Mouse (Mus musculus) retina, postnatal 7 days (tissue): ENCODE results near the gene Tomm40l.

ENCODE experiments used
- DNase-seq: peaks from one replicate; pipeline ENCODE4 v3.0.0-alpha.2; 2012; ENCODE audit warnings: low read depth, low spot score

Tomm40l gene

DNA sequence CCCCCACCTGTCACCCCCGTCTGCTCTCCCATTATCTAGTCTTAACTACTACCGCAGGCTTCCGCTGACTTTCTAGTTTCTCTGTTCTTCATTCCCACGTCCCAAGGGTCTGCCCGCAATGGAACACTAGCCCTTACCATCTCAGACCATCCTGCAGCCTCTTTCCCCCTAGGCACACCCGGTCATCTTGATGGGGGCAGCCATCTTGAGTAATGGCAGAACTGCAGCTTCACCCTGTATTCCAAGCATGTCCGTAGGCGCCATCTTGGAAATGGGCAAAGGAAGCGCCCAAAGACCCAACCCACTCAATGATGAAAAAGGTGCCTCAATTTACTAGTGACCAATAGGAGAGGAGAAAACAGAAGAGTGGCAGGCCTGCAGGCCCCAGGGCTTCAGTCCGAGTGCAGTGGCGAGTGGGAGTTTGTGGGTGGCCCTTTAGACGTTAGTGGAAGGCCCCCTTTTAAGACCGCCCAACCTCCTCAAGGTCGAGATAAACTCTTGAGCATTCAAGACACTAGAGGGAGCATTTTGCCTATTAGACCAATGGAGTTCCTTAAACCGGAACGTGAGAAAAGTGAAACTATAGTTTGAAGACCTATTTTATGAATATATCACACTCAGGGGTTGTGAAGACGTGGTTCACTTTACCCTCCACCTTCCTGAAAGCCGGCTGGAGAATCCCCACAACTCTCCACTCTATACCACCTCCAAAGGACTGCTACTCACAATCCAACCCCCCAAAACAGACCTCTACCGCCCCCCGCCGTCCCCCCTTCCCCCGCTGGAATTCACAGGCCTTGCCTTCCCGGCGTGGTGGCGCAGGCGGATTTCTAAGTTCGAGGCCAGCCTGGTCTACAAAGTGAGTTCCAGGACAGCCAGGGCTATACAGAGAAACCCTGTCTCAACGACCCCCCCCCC lies at the start of gene Tomm40l:
Tomm40l (minus strand) TSS at position 277 of the 918 bp plus-strand sequence.
- peak; percentile 93 for DNase-seq

- no peak for DNase-seq
Observed at GRCm38 (mm10) chr1:171272086-171272485, 49.8 kb upstream of the Tomm40l start.

GRCm38 (mm10) chr1:171271622-171272021 lies 49.3 kb upstream of the Tomm40l start:
- DNase-seq, result no peak

GRCm38 (mm10) chr1:171271196-171271595 lies 48.9 kb upstream of the Tomm40l start:
- DNase-seq, result no peak

DNA sequence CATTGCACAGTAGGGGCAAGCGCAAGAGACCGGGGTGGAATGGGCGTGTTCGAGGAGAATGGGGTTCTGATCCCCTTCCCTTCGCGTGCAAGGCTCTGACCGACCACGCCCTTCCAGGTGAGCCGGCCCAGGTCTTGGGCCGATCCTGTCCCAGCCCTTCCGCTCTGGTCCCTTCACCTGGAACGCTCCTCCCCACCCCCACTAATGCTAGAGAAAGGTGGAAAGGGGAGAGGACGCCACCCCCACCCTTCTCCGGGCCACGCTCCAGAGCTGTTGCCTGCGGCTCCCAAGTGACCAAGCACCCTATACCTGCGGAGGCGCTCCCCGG lies 48.2 kb upstream of the Tomm40l start:
- no peak for DNase-seq

DNA sequence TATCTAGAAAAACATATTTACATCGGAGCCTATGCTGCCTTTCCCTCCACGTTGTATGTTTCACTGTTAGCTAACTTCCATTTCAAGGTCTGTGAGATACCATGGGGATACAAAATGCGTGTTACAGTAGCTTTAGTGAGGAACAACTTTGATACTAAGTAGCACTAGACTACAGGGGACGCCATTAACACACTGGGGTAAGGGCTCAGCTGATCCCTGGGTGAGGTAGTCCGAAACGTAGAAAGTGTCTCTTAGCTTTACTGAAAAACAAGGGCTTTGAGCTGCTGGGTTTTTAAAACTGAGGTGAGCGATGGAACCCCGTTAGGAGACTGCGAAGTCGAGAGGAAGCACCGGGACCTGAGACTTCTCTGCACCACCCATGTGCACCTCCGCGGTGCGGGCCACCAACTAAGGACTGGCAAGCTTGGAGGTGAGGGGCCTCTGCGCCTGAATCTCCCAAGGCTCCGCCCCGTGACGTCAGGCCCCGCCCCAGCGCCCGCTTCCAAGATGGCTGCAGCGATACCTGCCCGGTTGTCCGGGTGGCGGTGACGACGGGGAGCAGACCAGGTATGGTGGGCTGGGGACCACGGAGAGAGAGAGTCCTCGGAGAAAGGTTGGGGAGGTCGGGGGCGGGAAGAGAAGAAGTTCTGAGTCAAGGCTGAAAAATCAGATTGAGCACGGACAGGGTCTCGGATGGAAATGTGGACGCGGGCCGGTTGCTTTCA lies 47.7 kb upstream of the Tomm40l start, which contains the start of gene B4galt3:
B4galt3 (plus strand) TSS at position 481 of the 725 bp plus-strand sequence.
- peak; percentile 85 for DNase-seq

GRCm38 (mm10) chr1:171268341-171268740 lies 46.0 kb upstream of the Tomm40l start:
- DNase-seq, result no peak

- DNase-seq, result no peak
Observed at GRCm38 (mm10) chr1:171265971-171266744, 43.8 kb upstream of the Tomm40l start.

- no peak for DNase-seq
Observed at GRCm38 (mm10) chr1:171263666-171264461, 41.5 kb upstream of the Tomm40l start.

DNA sequence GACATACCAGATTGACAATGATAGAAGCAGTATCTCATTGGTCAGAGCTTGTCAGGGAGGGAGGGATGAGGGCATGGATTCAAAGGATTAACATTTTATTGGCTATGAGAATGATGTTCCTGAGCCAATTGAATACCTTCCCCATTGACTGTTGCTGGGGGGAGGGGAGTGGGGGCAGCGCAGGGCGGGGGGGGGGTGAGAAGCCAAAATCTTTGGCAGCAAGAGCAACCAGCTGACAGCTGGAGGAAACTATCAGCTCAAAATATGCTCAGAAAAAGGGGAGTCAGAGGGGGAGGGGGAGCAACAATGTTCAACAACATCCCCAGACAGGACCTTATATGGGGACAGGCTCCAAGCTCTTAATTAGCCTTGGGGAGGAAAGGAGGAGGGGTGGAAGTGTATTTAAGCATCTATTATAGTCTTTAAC lies 40.9 kb upstream of the Tomm40l start:
- DNase-seq, result no peak

GRCm38 (mm10) chr1:171262594-171263130 lies 40.3 kb upstream of the Tomm40l start:
- DNase-seq, result no peak

GRCm38 (mm10) chr1:171260316-171260715 lies 38.0 kb upstream of the Tomm40l start:
- no peak for DNase-seq

DNA sequence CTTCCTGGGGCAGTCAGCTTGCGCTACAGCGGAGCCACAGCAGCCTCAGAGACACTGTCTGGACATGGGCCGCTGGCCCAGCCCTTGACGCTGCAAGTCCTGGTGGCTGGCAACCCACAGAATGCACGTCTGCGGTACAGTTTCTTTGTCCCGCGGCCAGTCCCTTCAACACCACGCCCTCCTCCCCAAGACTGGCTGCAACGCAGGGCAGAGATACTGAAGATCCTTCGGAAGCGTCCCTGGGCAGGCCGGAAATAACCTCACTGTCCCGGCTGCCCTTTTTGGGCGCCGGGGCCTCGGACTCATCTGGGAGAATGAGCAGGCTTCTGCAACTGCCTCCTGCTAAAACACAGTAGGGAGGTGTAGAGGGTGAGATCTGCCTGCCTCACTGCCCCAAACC lies 36.6 kb upstream of the Tomm40l start:
- no peak for DNase-seq

DNA sequence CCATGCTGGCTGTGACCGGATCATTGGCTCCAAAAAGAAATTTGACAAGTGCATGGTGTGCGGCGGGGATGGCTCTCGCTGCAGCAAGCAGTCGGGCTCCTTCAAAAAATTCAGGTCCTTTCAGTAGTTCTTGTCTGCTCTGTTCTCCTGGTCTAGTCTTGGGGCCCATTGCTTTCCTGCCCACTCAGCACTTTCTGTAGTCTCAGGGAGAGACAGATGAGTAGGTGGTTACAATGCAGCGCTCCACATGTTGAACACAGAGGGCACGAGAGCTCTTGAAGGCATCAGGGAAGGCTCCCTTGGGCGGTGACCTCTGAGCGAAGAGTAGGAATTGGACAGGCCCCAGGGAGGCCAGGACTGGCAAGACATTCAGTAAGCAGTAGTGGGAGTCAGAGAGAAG lies 35.5 kb upstream of the Tomm40l start:
- no peak for DNase-seq

DNA sequence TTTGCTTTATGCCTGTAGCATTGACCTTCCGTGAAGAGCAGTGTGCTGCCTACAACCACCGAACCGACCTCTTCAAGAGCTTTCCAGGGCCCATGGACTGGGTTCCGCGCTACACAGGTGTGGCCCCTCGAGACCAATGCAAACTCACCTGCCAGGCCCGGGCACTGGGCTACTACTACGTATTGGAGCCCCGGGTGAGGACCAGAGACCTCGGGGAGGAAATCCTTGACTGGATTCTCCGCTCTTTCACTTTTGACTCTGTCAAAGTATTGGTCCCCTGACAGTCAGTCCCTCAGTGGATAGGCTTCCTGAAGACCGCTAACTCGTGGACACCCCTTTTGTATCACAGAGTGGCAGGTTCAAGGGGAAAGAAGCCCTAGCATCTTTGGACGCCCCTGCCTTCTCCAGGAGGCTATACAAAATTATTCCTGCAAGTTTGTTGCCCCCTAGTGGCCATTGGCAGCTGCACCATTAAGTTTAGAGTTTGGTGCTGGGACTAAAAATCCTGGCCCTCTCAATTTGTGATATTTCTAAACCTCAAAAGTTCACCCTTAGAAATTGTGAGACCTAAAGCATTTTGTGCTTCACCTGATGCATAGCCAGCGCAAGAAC lies 34.7 kb upstream of the Tomm40l start:
- DNase-seq, result peak; percentile 65

- DNase-seq, result no peak
Observed at GRCm38 (mm10) chr1:171256095-171256818, 33.9 kb upstream of the Tomm40l start.

- DNase-seq, result no peak
Observed at GRCm38 (mm10) chr1:171252415-171252814, 30.1 kb upstream of the Tomm40l start.

- no peak for DNase-seq
Observed at GRCm38 (mm10) chr1:171251594-171252324, 29.4 kb upstream of the Tomm40l start.
